Mouse (Mus musculus) cerebellum, adult 2 months (tissue): ENCODE results near the gene Flnb.

ENCODE experiments used
- CTCF ChIP-seq: fragments of 200-500 bp; IDR thresholded peaks from 2 replicates; pipeline ENCODE4 v1.5.1; 2011; ENCODE audit warnings: low read depth, mild to moderate bottlenecking, control low read depth, low read length, moderate library complexity, borderline replicate concordance; ENCODE audit not compliant: insufficient read depth
- POLR2A ChIP-seq: fragments of 200-500 bp; IDR thresholded peaks from 2 replicates; pipeline ENCODE4 v1.6.1; 2011; ENCODE audit warnings: low read length, control low read depth, borderline replicate concordance; ENCODE audit not compliant: insufficient read depth

GRCm38 (mm10) chr14:7957049-7957448 lies 139.3 kb downstream of the Flnb start, which contains the start of gene Gm45521:
- TF ChIP-seq CTCF: no peak
- no peak for TF ChIP-seq POLR2A
